23 mouse cellular contexts compared by ENCODE assay signal in the genomic region with DNA sequence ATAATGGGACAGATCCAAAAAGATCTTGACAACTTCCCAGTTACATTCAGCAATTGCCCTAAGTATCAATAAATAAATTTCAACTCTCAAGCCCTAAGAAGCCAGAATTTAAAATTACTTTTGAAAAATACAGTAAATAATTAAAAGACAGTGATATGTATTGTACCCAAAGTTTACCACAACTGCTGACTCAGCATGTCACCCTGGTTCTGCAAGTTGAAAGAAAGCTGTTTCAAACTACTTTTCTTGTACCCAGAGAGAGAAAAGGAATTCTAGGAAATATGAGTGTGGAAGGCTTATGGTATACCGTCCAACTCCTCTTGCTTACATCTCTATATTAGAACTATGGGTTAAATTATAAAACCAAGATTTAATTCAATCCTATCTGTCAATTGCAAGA.
DNase-seq lines count a peak whose midpoint lies in the region; ATAC-seq and TF ChIP-seq lines count a peak whose summit lies in the region.
"Had no signal": no experiment of that assay in that cellular context is flagged by ENCODE, and none has a peak within 500 bp of the region (broad histone marks: within the 10 kb centered on the region; RNA-seq: fewer than 3 reads in every experiment).

No protein-coding gene starts in this region.

- H3K27me3 ChIP-seq in CH12.LX (replicated peaks), result no peaks in the 10 kb centered on the region
- H3K27me3 ChIP-seq in MEL (ENCODE audit: control insufficient read depth in 1 of 2, insufficient read depth in 2 of 2, low read length in 2 of 2), result peaks cover 0 to 2% of the 10 kb centered on the region in 2 experiments; a peak in 1 of 4 replicates
- H3K27me3 ChIP-seq in neural tube, embryonic 15.5 days (replicated peaks), result no peaks in the 10 kb centered on the region

- TF ChIP-seq EP300 in CH12.LX (IDR thresholded peaks at IDR 0.05; ENCODE audit: low read length) (no peak), MEL (IDR thresholded peaks at IDR 0.05; ENCODE audit: low read depth in 1 of 2, low read length in 2 of 2) (no peak)

- H3K4me3 ChIP-seq in CH12.LX (replicated peaks in 1 of 3; ENCODE audit: low read depth in 2 of 3, low read length in 2 of 3, poor library complexity in 1 of 3) (no peak overlapping the region), ES-E14 (ENCODE audit: insufficient read depth in 1 of 2, low read depth in 1 of 2, low read length in 2 of 2, poor library complexity in 1 of 2, severe bottlenecking in 1 of 2) (no peak overlapping the region), MEL (ENCODE audit: control insufficient read depth in 1 of 2, insufficient read depth in 1 of 2, low read depth in 2 of 2, low read length in 2 of 2) (no peak overlapping the region)
- H3K4me3 ChIP-seq in neural tube, embryonic 15.5 days (replicated peaks), result no peak overlapping the region

- ATAC-seq in neural tube, embryonic 15.5 days (ENCODE audit: low FRiP score), result no peak
- ATAC-seq: activated CD4-positive, CD25-positive, alpha-beta regulatory T cell, adult 4 months; CD4-positive, CD25-positive, alpha-beta regulatory T cell, adult 4 months; Patski had no signal

- H3K4me1 ChIP-seq in CH12.LX (ENCODE audit: control insufficient read depth in 1 of 2, insufficient read depth in 2 of 2) (no peaks in the 10 kb centered on the region), ES-E14 (ENCODE audit: control insufficient read depth in 2 of 2, insufficient read depth in 2 of 2, low read length in 2 of 2, poor library complexity in 1 of 2) (no peaks in the 10 kb centered on the region), MEL (ENCODE audit: control insufficient read depth in 1 of 2, insufficient read depth in 2 of 2, low read length in 2 of 2) (no peaks in the 10 kb centered on the region)
- H3K4me1 ChIP-seq in neural tube, embryonic 15.5 days, result peaks cover 12% of the 10 kb centered on the region

- H3K9me3 ChIP-seq in CH12.LX (replicated peaks; ENCODE audit: low read length) (no peaks in the 10 kb centered on the region), ES-E14 (ENCODE audit: control insufficient read depth, insufficient read depth, low read depth, low read length) (no peaks in the 10 kb centered on the region), MEL (replicated peaks; ENCODE audit: insufficient read depth, low read length) (no peaks in the 10 kb centered on the region)
- H3K9me3 ChIP-seq in neural tube, embryonic 15.5 days (replicated peaks), result no peaks in the 10 kb centered on the region
- H3K9me3 ChIP-seq: G1E had no signal

- H3K79me2 ChIP-seq in CH12.LX (replicated peaks; ENCODE audit: control insufficient read depth, extremely low read depth, insufficient read depth, poor library complexity, severe bottlenecking), result no peaks in the 10 kb centered on the region
- no peaks in the 10 kb centered on the region for H3K79me2 ChIP-seq in MEL (ENCODE audit: control insufficient read depth, insufficient read depth, low read length, poor library complexity)

- TF ChIP-seq POLR2A in CH12.LX (IDR thresholded peaks at IDR 0.05; ENCODE audit: low read depth, low read length) (no peak), MEL (IDR thresholded peaks at IDR 0.05; ENCODE audit: control insufficient read depth in 1 of 2, insufficient read depth in 1 of 2, low read depth in 1 of 2, low read length in 2 of 2, poor library complexity in 1 of 2) (no peak)

- H3K4me2 ChIP-seq in CH12.LX (ENCODE audit: insufficient read depth, low read depth, poor library complexity, severe bottlenecking), result no peak overlapping the region
- H3K4me2 ChIP-seq in neural tube, embryonic 15.5 days, result no peak overlapping the region

- DNase-seq in CH12.LX (ENCODE audit: extremely low read depth) (no peak), ES-E14 (ENCODE audit: low read depth, low spot score) (no peak), MEL (ENCODE audit: low read depth, low spot score) (no peak)
- no peak for DNase-seq in embryo, embryonic 10.5 days (ENCODE audit: low spot score)
- no peak for DNase-seq in heart, adult 9 months (ENCODE audit: low spot score in 2 of 2)
- DNase-seq: adrenal gland, adult 2 months; adrenal gland, adult 8-10 months; adrenal gland, postnatal 10 days; adrenal gland, postnatal 14 days; adrenal gland, postnatal 25 days; adrenal gland, postnatal 36 days; B cell, adult 2 months; cerebellum, adult 11 months; cerebellum, adult 11-12 months; cerebellum, adult 18-20 months; cerebellum, adult 2 months; cerebellum, adult 8-10 months; cerebellum, adult 9-10 months had no signal

- no peak overlapping the region for H3K27ac ChIP-seq in CH12.LX (ENCODE audit: insufficient read depth, low read depth)
- H3K27ac ChIP-seq in ES-E14 (ENCODE audit: insufficient read depth, low read depth, low read length, poor library complexity, severe bottlenecking), result no peak overlapping the region
- H3K27ac ChIP-seq in MEL (ENCODE audit: control insufficient read depth, low read depth, low read length), result no peak overlapping the region
- H3K27ac ChIP-seq in neural tube, embryonic 15.5 days (replicated peaks), result no peak overlapping the region

- TF ChIP-seq CTCF in CH12.LX (conservative IDR thresholded peaks at IDR 0.05 in 1 of 2, IDR thresholded peaks at IDR 0.05 in 1 of 2; ENCODE audit: low read depth in 2 of 2, low read length in 2 of 2) (no peak), MEL (IDR thresholded peaks at IDR 0.05 in 2 of 3, conservative IDR thresholded peaks at IDR 0.05 in 1 of 3; ENCODE audit: control insufficient read depth in 1 of 3, insufficient read depth in 1 of 3, low read depth in 2 of 3, low read length in 3 of 3, poor library complexity in 1 of 3, severe bottlenecking in 1 of 3) (no peak)

- TF ChIP-seq RAD21 in CH12.LX (IDR thresholded peaks at IDR 0.05; ENCODE audit: low read depth, low read length), result no peak
- TF ChIP-seq RAD21 in MEL (IDR thresholded peaks at IDR 0.05; ENCODE audit: low read depth, low read length), result no peak

- in situ Hi-C loops in CH12.LX (cut with MboI; ENCODE audit: low pct_ligation_motif_present, low pct_unique_long_range_greater_than_20kb, low sequenced_read_pairs) (no loop called here), ES-E14 (cut with MboI; ENCODE audit: low sequenced_read_pairs in 2 of 2, unreplicated experiment in 2 of 2) (no loop called here)

- H3K9ac ChIP-seq in CH12.LX (ENCODE audit: insufficient read depth, low read depth) (no peak overlapping the region), ES-E14 (ENCODE audit: insufficient read depth, low read depth, low read length, poor library complexity, severe bottlenecking) (no peak overlapping the region), MEL (ENCODE audit: control insufficient read depth, low read depth, low read length, poor library complexity, severe bottlenecking) (no peak overlapping the region)
- no peak overlapping the region for H3K9ac ChIP-seq in neural tube, embryonic 15.5 days (replicated peaks)

- H3K36me3 ChIP-seq in CH12.LX (replicated peaks in 1 of 2; ENCODE audit: control insufficient read depth in 1 of 2, insufficient read depth in 1 of 2, low read length in 1 of 2) (no peaks in the 10 kb centered on the region), ES-E14 (ENCODE audit: control insufficient read depth, insufficient read depth, low read length, poor library complexity, severe bottlenecking) (no peaks in the 10 kb centered on the region), MEL (ENCODE audit: control insufficient read depth in 1 of 2, insufficient read depth in 2 of 2, low read length in 2 of 2) (no peaks in the 10 kb centered on the region)
- H3K36me3 ChIP-seq in neural tube, embryonic 15.5 days, result no peaks in the 10 kb centered on the region
- H3K36me3 ChIP-seq: G1E had no signal

- dilution Hi-C loops in CH12.LX (cut with MboI; ENCODE audit: extremely low pct_ligation_motif_present, extremely low pct_unique_long_range_greater_than_20kb, low sequenced_read_pairs), result no loop called here

- 91% methylated on average over 1 of the region's 1 CpGs for WGBS in neural tube, embryonic 15.5 days

TF ChIP-seq in CH12.LX, 34 proteins besides CTCF, POLR2A, EP300 and RAD21:
- TF ChIP-seq HCFC1 (IDR thresholded peaks at IDR 0.05; ENCODE audit: low read depth, low read length) (no peak), SIN3A (IDR thresholded peaks at IDR 0.05; ENCODE audit: low read length) (no peak), TCF12 (IDR thresholded peaks at IDR 0.05; ENCODE audit: low read depth, low read length) (no peak), MEF2A (IDR thresholded peaks at IDR 0.05; ENCODE audit: borderline replicate concordance, low read depth, low read length) (no peak), RCOR1 (conservative IDR thresholded peaks at IDR 0.05; ENCODE audit: low read depth, low read length) (no peak), MAFK (IDR thresholded peaks at IDR 0.05; ENCODE audit: insufficient replicate concordance, low read length) (peak; percentile 86)

TF ChIP-seq in ES-E14, 5 proteins besides CTCF, POLR2A, EP300 and RAD21:
- TF ChIP-seq ZNF384 (IDR thresholded peaks at IDR 0.05; ENCODE audit: low read depth, low read length) (no peak), MAFK (IDR thresholded peaks at IDR 0.05; ENCODE audit: insufficient read depth, low read depth, low read length) (peak; percentile 85), HCFC1 (IDR thresholded peaks at IDR 0.05; ENCODE audit: borderline replicate concordance, insufficient read depth, low read length) (no peak)

TF ChIP-seq in MEL, 35 proteins besides CTCF, POLR2A, EP300 and RAD21:
- TF ChIP-seq ZNF384 (IDR thresholded peaks at IDR 0.05; ENCODE audit: low read depth, low read length) (no peak), TCF12 (IDR thresholded peaks at IDR 0.05; ENCODE audit: low read depth, low read length) (no peak), USF1 (IDR thresholded peaks at IDR 0.05; ENCODE audit: low read depth, low read length) (no peak), MAFK (IDR thresholded peaks at IDR 0.05; ENCODE audit: borderline replicate concordance, low read depth, low read length) (peak; percentile 77; the same call in 1 of the 2 replicates), JUND (IDR thresholded peaks at IDR 0.05; ENCODE audit: low read depth, low read length) (no peak), POLR2AphosphoS2 (IDR thresholded peaks at IDR 0.05; ENCODE audit: low read length) (no peak)
